Mouse (Mus musculus) ES-Bruce4 (cell line): ENCODE results near the gene Prdx2.

Experiments
- CTCF ChIP-seq: IDR thresholded peaks from one replicate; pipeline ENCODE4 v1.8.1; 2011; ENCODE audit warnings: low read depth, low read length
- EP300 ChIP-seq: IDR thresholded peaks from 2 replicates; pipeline ENCODE4 v1.6.1; 2011; ENCODE audit warnings: low read depth, low read length; ENCODE audit not compliant: insufficient read depth

DNA sequence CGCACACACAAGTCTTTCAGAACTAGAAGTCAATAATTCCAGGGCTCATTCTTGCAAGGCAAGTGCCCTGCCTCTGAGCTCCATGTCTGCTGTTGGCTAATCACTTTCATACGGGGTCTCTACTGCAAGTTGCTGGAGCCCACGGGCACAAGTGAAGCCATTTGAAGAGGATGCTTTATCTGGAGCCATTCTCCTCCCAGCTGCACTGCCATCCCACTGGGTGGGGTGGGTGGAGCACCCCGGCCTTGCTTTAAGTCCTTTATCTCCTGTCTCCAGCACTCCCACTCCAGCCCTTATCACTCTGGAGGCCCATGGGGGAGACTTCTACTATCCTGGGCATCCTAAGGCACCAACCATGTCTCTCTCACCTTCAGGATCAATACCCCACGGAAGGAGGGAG, 1.5 kb downstream of the Prdx2 start:
- TF ChIP-seq CTCF, result no peak
- no peak for TF ChIP-seq EP300
